Mouse (Mus musculus): ENCODE data around the gene Cntnap2.
A peak's percentile ranks its signal among the peaks of the same experiment; 100 is the strongest.
"Not testable (repeated sequence)": the region's sequence is repeated elsewhere in the genome, so short reads cannot be mapped to it uniquely, and the experiment has no call there.

Cntnap2 gene

GRCm38 (mm10) chr6:46963261-46963660 lies 1904.1 kb downstream of the Cntnap2 start:
- DNase-seq (ENCODE audit: low read depth, low spot score) = no peak

GRCm38 (mm10) chr6:46963693-46964092 lies 1904.5 kb downstream of the Cntnap2 start:
- DNase-seq (ENCODE audit: low read depth, low spot score) = no peak

GRCm38 (mm10) chr6:46972640-46973039 lies 1913.5 kb downstream of the Cntnap2 start:
- DNase-seq (ENCODE audit: low read depth, low spot score) = no peak

GRCm38 (mm10) chr6:46996010-46996602 lies 1936.9 kb downstream of the Cntnap2 start:
- no peak for DNase-seq (ENCODE audit: low read depth, low spot score)

GRCm38 (mm10) chr6:47004430-47004829 lies 1945.3 kb downstream of the Cntnap2 start:
- no peak for DNase-seq (ENCODE audit: low read depth, low spot score)

- no peak for DNase-seq (ENCODE audit: low read depth, low spot score)
Observed at GRCm38 (mm10) chr6:47012933-47013332, 1953.8 kb downstream of the Cntnap2 start.

- peak; percentile 69 for DNase-seq (ENCODE audit: low read depth, low spot score)
Observed at GRCm38 (mm10) chr6:47013535-47013934, 1954.4 kb downstream of the Cntnap2 start.

- DNase-seq (ENCODE audit: low read depth, low spot score) = no peak
Observed at GRCm38 (mm10) chr6:47014886-47015586, 1955.9 kb downstream of the Cntnap2 start.

GRCm38 (mm10) chr6:47026064-47026686 lies 1967.0 kb downstream of the Cntnap2 start:
- no peak for DNase-seq (ENCODE audit: low read depth, low spot score)

- no peak for DNase-seq (ENCODE audit: low read depth, low spot score)
Observed at GRCm38 (mm10) chr6:47031362-47031761, 1972.2 kb downstream of the Cntnap2 start.

- DNase-seq (ENCODE audit: low read depth, low spot score) = no peak
Observed at GRCm38 (mm10) chr6:47042602-47043001, 1983.4 kb downstream of the Cntnap2 start.

- no peak for DNase-seq (ENCODE audit: low read depth, low spot score)
Observed at GRCm38 (mm10) chr6:47043586-47043985, 1984.4 kb downstream of the Cntnap2 start.

GRCm38 (mm10) chr6:47044385-47045200 lies 1985.4 kb downstream of the Cntnap2 start:
- no peak for DNase-seq (ENCODE audit: low read depth, low spot score)

- no peak for DNase-seq (ENCODE audit: low read depth, low spot score)
Observed at GRCm38 (mm10) chr6:47049051-47049450, 1989.9 kb downstream of the Cntnap2 start.

- no peak for DNase-seq (ENCODE audit: low read depth, low spot score)
Observed at GRCm38 (mm10) chr6:47050319-47051222, 1991.4 kb downstream of the Cntnap2 start.

GRCm38 (mm10) chr6:47061341-47061740 lies 2002.2 kb downstream of the Cntnap2 start:
- no peak for DNase-seq (ENCODE audit: low read depth, low spot score)

GRCm38 (mm10) chr6:47089998-47090397 lies 2030.8 kb downstream of the Cntnap2 start:
- no peak for DNase-seq (ENCODE audit: low read depth, low spot score)

- DNase-seq (ENCODE audit: low read depth, low spot score) = no peak
Observed at GRCm38 (mm10) chr6:47104951-47105350, 2045.8 kb downstream of the Cntnap2 start.

GRCm38 (mm10) chr6:47109582-47110220 lies 2050.5 kb downstream of the Cntnap2 start:
- DNase-seq (ENCODE audit: low read depth, low spot score) = no peak

GRCm38 (mm10) chr6:47134063-47134462 lies 2074.9 kb downstream of the Cntnap2 start:
- not testable (repeated sequence) for DNase-seq (ENCODE audit: low read depth, low spot score)
